Mouse (Mus musculus) embryo, embryonic 9.5 days (tissue): ENCODE data around the gene Snx21.
A peak's percentile ranks its signal among the peaks of the same experiment; 100 is the strongest.

Experiments used
- DNase-seq: peaks from one replicate; pipeline ENCODE4 v3.0.0-alpha.2; 2017; ENCODE audit errors: extremely low spot score

Snx21 gene

GRCm38 (mm10) chr2:164770279-164770678, 15.3 kb upstream of the Snx21 start:
- no peak for DNase-seq

DNA sequence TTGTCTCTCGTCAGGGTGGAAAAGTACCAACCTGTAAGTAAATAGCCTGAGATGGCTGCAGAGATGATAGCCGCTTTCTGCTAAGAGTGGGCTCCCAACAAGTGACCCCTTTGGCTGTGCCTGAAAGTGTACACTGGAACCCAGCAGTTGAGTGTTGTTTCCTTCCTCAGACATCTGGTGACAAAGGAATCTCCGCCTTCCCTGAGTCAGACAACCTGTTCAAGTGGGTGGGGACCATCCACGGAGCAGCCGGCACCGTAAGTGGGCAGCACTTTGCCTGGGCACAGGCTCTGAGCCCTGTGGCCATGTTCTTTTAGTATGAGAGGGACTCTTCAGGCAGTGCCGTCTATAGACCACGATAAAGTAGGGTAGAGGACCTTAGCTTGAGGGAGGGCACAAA, 14.5 kb upstream of the Snx21 start:
- no peak for DNase-seq

DNA sequence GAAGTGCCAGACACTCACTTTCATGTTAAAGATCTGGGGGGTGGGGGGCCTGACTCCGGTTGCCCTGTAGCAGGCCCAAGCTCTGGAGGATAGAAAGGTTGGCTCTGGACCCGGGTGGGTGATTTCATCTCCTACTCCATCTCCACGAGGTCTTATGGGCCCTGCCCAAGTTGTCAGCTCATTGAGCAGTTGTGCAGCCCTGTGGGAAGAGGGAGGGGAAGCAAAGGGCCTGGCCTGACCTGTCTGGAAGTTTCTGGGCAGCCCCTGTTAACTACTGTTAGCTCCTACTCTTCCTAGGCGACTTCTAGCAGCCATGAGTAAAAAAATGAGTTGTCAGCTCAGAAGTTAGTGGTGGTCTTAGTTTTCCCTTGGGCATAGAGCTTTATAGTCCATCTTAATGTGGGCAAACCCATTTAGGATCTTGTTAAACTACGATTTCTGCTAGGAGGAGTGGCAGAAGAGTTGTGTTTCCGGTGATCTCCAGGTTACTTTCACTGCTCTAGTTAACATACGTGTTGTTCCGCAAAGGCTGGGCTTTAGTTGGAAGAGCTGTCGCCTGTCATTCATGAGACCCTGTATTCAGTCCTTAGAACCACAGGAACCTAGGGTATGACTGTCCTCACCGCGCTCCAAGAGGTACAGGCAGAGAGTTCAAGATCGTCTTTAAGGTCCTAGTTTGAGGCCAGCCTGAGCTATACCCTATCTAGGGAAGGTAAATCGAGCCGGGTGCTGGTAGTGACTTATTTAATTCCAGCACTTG, 12.2 kb upstream of the Snx21 start:
- no peak for DNase-seq

GRCm38 (mm10) chr2:164773989-164774364, 11.6 kb upstream of the Snx21 start:
- DNase-seq = no peak

- DNase-seq = no peak
Observed at GRCm38 (mm10) chr2:164776130-164776529, 9.5 kb upstream of the Snx21 start.

DNA sequence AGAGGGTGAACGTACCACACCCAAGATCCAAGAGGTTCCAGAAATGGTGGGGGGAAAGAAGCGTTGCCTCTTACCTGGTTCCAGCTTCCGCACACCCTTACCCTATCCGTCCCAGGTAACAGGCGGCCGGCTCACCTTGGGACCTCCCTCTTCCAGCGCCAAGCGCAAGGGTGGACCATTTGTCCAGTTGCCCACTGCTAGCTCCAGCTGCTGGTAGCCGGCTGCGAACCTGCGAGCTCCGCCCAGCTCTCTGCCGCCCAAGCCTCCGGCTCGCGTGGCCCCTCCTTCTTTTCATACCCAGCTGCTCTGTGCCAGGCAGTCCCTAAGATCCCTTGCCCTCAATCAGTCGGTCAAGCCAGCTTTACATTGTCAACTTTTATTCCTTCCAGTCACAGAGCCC, 8.8 kb upstream of the Snx21 start:
- DNase-seq = no peak

- DNase-seq = no peak
Observed at GRCm38 (mm10) chr2:164777246-164778014, 8.2 kb upstream of the Snx21 start.

- no peak for DNase-seq
Observed at GRCm38 (mm10) chr2:164778015-164778287, 7.7 kb upstream of the Snx21 start.

DNA sequence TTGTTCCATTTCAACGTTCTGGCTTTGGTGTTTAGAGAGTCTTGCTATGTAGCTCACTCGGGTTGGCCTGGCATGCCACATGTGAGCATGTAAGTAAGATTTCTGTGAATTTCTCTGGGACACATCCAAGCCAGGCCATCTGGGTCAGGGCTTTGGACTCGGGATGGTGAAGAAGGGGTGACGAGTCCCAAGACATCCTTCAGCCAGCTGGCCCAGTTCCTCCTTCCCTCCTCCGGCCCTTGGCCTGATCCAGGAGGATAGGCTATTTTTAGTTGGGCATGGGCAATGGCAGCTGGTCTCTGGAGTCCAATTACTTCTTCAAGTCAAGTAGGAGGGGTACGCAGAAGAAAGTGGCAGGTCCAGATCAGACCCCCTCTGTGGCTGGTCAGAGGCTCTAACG, 6.8 kb upstream of the Snx21 start:
- no peak for DNase-seq

- no peak for DNase-seq
Observed at GRCm38 (mm10) chr2:164779481-164780086, 6.0 kb upstream of the Snx21 start, which contains the start of gene Tnnc2. TSS of gene Tnnc2 (minus strand) at chr2:164779967.

DNA sequence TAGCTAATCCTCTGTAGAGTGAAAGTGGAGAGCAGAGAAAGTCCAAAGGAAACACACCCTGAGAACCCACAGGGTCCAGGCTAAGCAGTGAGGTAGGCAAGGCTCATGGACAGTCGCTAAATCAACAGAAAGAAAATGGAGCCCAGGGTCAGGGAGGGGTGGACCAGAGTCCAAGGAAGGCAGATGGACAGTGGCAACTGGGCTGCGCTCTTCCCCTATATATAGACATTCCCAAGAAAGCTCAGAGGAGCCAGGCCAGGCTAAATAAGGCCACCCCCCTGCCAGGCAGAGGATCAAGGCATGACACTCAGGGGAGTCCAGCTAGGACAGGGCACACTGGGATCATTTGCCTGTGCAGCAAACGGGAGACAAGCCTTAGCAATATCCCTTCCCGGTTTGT, 3.7 kb upstream of the Snx21 start:
- no peak for DNase-seq

- DNase-seq = no peak
Observed at GRCm38 (mm10) chr2:164783926-164784581, 1.6 kb upstream of the Snx21 start.

GRCm38 (mm10) chr2:164784869-164785420, 678 bp upstream of the Snx21 start:
- DNase-seq = no peak

GRCm38 (mm10) chr2:164786388-164786885, 814 bp downstream of the Snx21 start:
- DNase-seq = peak; percentile 38

GRCm38 (mm10) chr2:164787032-164787431, 1.4 kb downstream of the Snx21 start:
- DNase-seq = no peak

DNA sequence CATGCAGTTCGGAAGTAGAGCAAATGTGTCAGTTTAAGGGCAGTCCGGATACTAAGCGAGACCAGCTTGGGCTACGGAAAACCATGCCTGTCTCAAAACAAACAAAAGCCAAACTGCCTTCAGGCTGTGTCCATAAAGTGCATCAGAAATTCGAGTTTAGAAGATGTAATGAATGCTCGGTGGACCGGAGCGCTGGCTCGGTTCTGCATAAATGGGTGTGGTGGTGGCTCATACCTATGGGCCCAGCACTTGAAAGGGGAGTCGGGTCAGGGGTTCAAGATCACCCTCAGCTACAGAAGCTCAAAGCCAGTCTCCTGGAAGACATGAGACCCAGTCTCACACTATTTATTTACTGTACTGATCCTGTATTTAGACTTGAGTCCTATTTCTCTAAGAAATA, 2.2 kb downstream of the Snx21 start:
- DNase-seq = no peak

DNA sequence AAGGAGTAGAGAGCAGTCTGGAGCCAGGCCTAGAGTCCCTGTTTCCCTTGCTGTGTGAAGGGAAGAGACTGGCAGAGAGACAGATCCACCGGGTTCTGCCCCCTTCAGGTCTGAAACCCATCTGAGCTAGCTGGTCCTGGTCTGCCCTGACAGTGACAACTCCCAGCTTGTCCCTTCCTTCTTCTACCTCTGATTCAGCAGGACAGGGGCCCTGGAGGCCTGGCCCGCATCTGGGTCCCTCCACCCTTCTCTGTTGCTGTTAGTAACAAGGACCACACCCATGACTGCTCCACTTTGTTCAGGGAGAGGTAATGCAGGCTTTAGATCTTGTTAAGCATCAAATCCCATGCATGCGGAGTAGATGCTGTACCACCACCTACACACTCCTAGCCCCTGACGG, 2.8 kb downstream of the Snx21 start:
- DNase-seq = no peak

DNA sequence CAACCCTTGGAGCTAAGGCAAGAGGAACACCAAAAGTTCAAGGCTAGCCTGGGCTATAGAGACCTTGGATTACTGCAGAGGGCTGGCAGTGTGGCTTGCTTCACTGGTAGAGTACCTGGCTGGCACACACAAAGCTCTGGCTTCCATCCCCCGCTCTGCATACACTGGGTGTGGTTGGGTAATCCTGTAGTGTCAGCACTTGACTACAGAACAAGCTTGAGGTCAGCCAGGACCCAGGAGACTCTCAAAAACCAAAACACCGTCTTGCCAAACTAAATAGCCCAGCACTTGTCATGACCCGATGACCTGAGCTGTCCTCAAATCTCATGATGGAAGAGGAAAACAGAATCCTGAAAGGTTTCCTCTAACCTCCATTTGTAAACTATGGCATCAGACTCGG, 4.8 kb downstream of the Snx21 start:
- DNase-seq = no peak

GRCm38 (mm10) chr2:164791841-164792261, 6.2 kb downstream of the Snx21 start:
- no peak for DNase-seq

- DNase-seq = no peak
Observed at GRCm38 (mm10) chr2:164792400-164793190, 7.0 kb downstream of the Snx21 start.

DNA sequence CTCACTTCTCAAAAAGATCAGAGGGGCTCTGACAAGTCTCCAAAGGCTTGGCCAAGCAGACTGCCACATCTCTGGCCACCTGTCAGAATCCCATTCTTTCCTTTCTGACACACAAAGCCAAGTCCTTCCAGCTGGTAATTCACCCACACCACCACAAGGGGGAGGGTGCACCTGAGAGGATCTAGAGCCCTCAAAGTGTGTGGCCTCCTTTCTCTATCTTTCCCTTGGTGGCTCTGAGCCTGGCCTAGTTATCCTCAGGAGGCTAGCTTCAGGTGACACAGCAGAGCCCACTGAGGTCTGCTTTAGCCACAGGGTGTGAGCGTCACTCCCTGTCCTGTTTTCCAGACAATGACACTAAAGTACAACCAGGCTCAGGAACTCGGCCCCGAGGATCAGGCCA, 7.6 kb downstream of the Snx21 start:
- DNase-seq = peak; percentile 58
